Mouse (Mus musculus) layer of hippocampus, adult 6 months (tissue): Measurements from ENCODE around the gene Gm10670. TPM values are rescaled to one million over a fixed set of nuclear protein-coding genes. Genes with fewer than 3 reads are reported as not detected.

Source experiments
- long read RNA-seq, 2 experiments: library from polyadenylated mRNA; unstranded; transcript quantifications; one replicate each; pipeline ENCODE4 v2.0.0; 2019 to 2020
- polyA plus RNA-seq: library from polyadenylated mRNA; unstranded; fragments of <200 nt; fragmentation: Nextera tagmentation; gene quantifications from 2 replicates; pipeline ENCODE4 v1.2.3, GENCODE M21; 2021

Gene Gm10670
- not detected in 2 replicates for polyA plus RNA-seq
- long read RNA-seq, experiment 1: 0 reads
- long read RNA-seq, experiment 2: 0 reads

DNA sequence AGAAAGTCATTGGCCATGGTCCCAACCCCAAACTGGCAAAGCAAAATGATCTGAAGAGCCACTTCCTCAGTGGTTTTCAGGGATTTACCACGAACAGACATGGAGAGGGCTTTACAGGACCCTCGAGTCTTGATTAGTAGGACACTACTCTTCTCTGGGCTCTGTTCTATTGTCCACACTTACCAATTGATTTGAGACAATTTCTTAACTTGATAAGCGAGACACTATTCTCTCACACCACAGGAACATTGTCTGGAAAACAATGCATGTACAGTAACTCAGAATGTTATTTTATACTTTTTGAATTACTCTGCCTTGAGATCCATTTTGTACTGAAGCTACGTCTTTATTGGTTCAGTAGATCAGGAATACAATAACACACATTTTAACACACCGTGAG lies at the start of gene Gm10670:
Gene Gm10670, minus strand, starts transcription at position 101 of the 400 bp plus-strand sequence.

GRCm38 (mm10) chr7:20510434-20510833 lies 35.7 kb upstream of the Gm10670 start, which contains the start of gene Vmn1r103:
TSS of gene Vmn1r103 (minus strand) at chr7:20510534.

DNA sequence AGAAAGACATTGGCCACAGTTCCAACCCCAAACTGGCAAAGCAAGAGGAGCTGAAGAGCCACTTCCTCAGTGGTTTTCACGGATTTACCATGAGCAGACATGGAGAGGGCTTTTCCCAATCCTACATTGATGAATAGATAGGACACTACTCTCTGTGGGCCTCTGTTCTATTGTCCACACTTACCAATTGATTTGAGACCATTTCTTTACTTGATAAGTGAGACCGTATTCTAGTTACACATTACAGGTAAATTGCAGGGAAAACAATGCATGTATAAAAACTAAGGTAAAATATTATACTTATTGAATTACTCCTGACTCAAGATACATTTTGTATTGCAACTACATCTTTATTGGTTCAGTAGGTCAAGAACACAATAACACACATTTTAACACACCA lies 32.2 kb downstream of the Gm10670 start, which contains the start of gene Vmn1r101:
Gene Vmn1r101, minus strand, starts transcription at position 101 of the 400 bp plus-strand sequence.

Other genes starting within 250 kb of the Gm10670 start
- gene Gm4498, start 241.1 kb downstream of the Gm10670 start, polyA plus RNA-seq: not detected in 2 replicates
- gene Gm5890, start 212.1 kb downstream of the Gm10670 start, polyA plus RNA-seq: not detected in 2 replicates
- not detected in 2 replicates for gene Gm4133, start 140.9 kb downstream of the Gm10670 start, polyA plus RNA-seq
- gene Gm5728, start 99.5 kb downstream of the Gm10670 start, polyA plus RNA-seq: not detected in 2 replicates
- gene Vmn1r100, start 57.0 kb downstream of the Gm10670 start, polyA plus RNA-seq: not detected in 2 replicates
- not detected in 2 replicates for gene Vmn1r101, start 32.3 kb downstream of the Gm10670 start, polyA plus RNA-seq
- not detected in 2 replicates for gene Vmn1r103, start 35.6 kb upstream of the Gm10670 start, polyA plus RNA-seq
- gene Vmn1r104, start 58.9 kb upstream of the Gm10670 start, polyA plus RNA-seq: not detected in 2 replicates
- gene Gm5726, start 70.8 kb upstream of the Gm10670 start, polyA plus RNA-seq: not detected in 2 replicates
- not detected in 2 replicates for gene Gm4141, start 101.3 kb upstream of the Gm10670 start, polyA plus RNA-seq
- not detected in 2 replicates for gene Gm4513, start 124.1 kb upstream of the Gm10670 start, polyA plus RNA-seq
- not detected in 2 replicates for gene Vmn1r107, start 194.0 kb upstream of the Gm10670 start, polyA plus RNA-seq
- not detected in 2 replicates for gene Vmn1r111, start 228.3 kb upstream of the Gm10670 start, polyA plus RNA-seq